Mouse (Mus musculus) effector memory CD4-positive, alpha-beta T cell, adult 5 months (primary cell): Measurements from ENCODE around the gene Swap70. TPM values are rescaled to one million over a fixed set of nuclear protein-coding genes. Genes with fewer than 3 reads are reported as not detected.

Experiments used
- polyA plus RNA-seq: library from polyadenylated mRNA; unstranded; fragments of 100-300 nt; shearing (Covaris generic); gene quantifications from one replicate; pipeline ENCODE4 v1.2.1, GENCODE M21; 2017

Swap70 gene
- polyA plus RNA-seq: 7.9 TPM

DNA sequence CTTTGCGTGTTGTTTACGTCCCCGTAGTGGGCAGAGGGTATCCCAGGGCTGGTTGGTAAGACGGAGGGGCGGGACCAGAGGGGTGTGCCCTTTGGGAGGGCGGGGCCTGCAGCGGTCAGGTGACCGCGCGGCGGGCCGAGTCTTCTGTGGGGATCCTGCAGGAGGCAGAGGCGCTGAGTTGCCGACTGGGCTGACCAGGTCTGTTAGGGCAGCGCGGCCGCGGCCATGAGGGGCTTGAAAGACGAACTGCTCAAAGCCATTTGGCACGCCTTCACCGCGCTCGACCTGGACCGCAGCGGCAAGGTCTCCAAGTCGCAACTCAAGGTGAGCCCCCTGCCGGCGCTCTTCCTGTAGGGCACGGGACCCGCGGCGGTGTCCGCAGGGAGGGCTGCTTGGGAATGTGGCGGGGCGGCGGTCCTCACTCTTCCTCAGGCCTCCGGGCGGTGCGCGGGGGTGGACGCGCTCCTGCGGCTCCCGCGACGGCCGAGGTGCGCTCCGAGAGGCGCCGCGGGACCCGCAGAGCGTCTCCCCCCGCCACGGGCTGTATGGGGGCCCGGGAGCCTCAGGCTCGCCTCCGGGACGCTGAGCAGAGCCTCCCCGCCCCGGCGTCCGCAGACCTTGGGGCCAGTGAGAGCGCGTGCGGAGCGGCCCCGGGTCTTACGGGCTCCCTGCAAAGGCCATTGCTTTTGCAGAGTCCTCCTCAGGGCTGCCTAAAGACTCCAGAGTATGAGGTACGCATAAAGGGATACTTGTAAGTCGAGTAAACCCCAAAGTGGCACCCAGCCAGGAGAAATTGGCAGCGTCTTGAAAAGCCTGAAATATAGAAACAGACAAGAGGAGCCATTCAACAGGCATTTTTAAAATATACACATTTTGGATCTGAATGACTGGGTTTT lies at the start of gene Swap70:
Gene Swap70, plus strand, starts transcription at position 126 of the 896 bp plus-strand sequence.

Other genes with a start within 250 kb of the Swap70 start
- 43.9 TPM for gene Tmem41b, start 234.8 kb upstream of the Swap70 start, polyA plus RNA-seq
- 35.8 TPM for gene Ipo7, start 203.4 kb upstream of the Swap70 start, polyA plus RNA-seq
- 23.8 TPM for gene Zfp143, start 160.5 kb upstream of the Swap70 start, polyA plus RNA-seq
- 1.7 TPM for gene Wee1, start 99.7 kb upstream of the Swap70 start, polyA plus RNA-seq